Mouse (Mus musculus) thymus, postnatal 25 days (tissue): ENCODE data around the gene Erap1.
"Not testable (repeated sequence)": the region's sequence is repeated elsewhere in the genome, so short reads cannot be mapped to it uniquely, and the experiment has no call there.

Source experiments
- DNase-seq: peaks from one replicate; pipeline ENCODE4 v3.0.0; 2022

Erap1 gene

GRCm38 (mm10) chr13:74638793-74639711 is at the start of gene Erap1:
TSS of gene Erap1 (plus strand) at chr13:74639568.
- DNase-seq: peak; percentile 36

- not testable (repeated sequence) for DNase-seq
Observed at GRCm38 (mm10) chr13:74591401-74591821, 48.0 kb upstream of the Erap1 start.

GRCm38 (mm10) chr13:74591828-74592227 is 47.5 kb upstream of the Erap1 start:
- not testable (repeated sequence) for DNase-seq

GRCm38 (mm10) chr13:74597022-74597421 is 42.3 kb upstream of the Erap1 start:
- DNase-seq: not testable (repeated sequence)

GRCm38 (mm10) chr13:74601776-74602175 is 37.6 kb upstream of the Erap1 start:
- DNase-seq: not testable (repeated sequence)

GRCm38 (mm10) chr13:74617163-74618019 is 22.0 kb upstream of the Erap1 start:
- peak; percentile 78 for DNase-seq

- no peak for DNase-seq
Observed at GRCm38 (mm10) chr13:74632327-74632726, 7.0 kb upstream of the Erap1 start.

- no peak for DNase-seq
Observed at GRCm38 (mm10) chr13:74632857-74633256, 6.5 kb upstream of the Erap1 start.

GRCm38 (mm10) chr13:74639712-74640522 is 549 bp downstream of the Erap1 start:
- peak; percentile 84 for DNase-seq

GRCm38 (mm10) chr13:74640523-74640920 is 1.2 kb downstream of the Erap1 start:
- DNase-seq: not testable (repeated sequence)

- DNase-seq: no peak
Observed at GRCm38 (mm10) chr13:74695497-74696193, 56.3 kb downstream of the Erap1 start.

- DNase-seq: no peak
Observed at GRCm38 (mm10) chr13:74696225-74696624, 56.9 kb downstream of the Erap1 start.

- no peak for DNase-seq
Observed at GRCm38 (mm10) chr13:74719002-74719401, 79.6 kb downstream of the Erap1 start.

GRCm38 (mm10) chr13:74733726-74734125 is 94.4 kb downstream of the Erap1 start:
- no peak for DNase-seq

- DNase-seq: no peak
Observed at GRCm38 (mm10) chr13:74735834-74736233, 96.5 kb downstream of the Erap1 start.

GRCm38 (mm10) chr13:74736396-74736795 is 97.0 kb downstream of the Erap1 start:
- no peak for DNase-seq
